Mouse (Mus musculus): ENCODE results near the gene Cox15. TPM values are rescaled to one million over a fixed set of nuclear protein-coding genes. Genes with fewer than 3 reads are reported as not detected.

Gene Cox15
- total RNA-seq, 2 experiments from 2014 or later = 31.9 to 34.3 TPM

GRCm38 (mm10) chr19:43711159-43711916, 41.5 kb downstream of the Cox15 start:
- intact Hi-C loops (cut with DNase I) = no loop called here
- peak in 1 of 2 experiments; percentile 25 for DNase-seq

GRCm38 (mm10) chr19:43709317-43709716, 43.5 kb downstream of the Cox15 start:
- intact Hi-C loops (cut with DNase I) = no loop called here
- DNase-seq = no peak

- intact Hi-C loops (cut with DNase I) = no loop called here
- no peak for DNase-seq
Observed at GRCm38 (mm10) chr19:43708206-43708605, 44.6 kb downstream of the Cox15 start.

GRCm38 (mm10) chr19:43704787-43705497, 47.9 kb downstream of the Cox15 start:
- intact Hi-C loops (cut with DNase I) = no loop called here
- DNase-seq = no peak

- intact Hi-C loops (cut with DNase I) = no loop called here
- DNase-seq = no peak
Observed at GRCm38 (mm10) chr19:43704211-43704610, 48.6 kb downstream of the Cox15 start.

- intact Hi-C loops (cut with DNase I) = no loop called here
- no peak for DNase-seq
Observed at GRCm38 (mm10) chr19:43699763-43700155, 53.0 kb downstream of the Cox15 start.

GRCm38 (mm10) chr19:43699021-43699762, 53.6 kb downstream of the Cox15 start:
- intact Hi-C loops (cut with DNase I) = no loop called here
- no peak for DNase-seq

- no peak for DNase-seq
- intact Hi-C loops (cut with DNase I) = no loop called here
Observed at GRCm38 (mm10) chr19:43697666-43698370, 55.0 kb downstream of the Cox15 start.

- DNase-seq = no peak
- intact Hi-C loops (cut with DNase I) = no loop called here
Observed at GRCm38 (mm10) chr19:43695514-43695964, 57.3 kb downstream of the Cox15 start.

- DNase-seq = no peak
- intact Hi-C loops (cut with DNase I) = no loop called here
Observed at GRCm38 (mm10) chr19:43692815-43693214, 60.0 kb downstream of the Cox15 start.

GRCm38 (mm10) chr19:43689419-43690246, 63.2 kb downstream of the Cox15 start, which contains the start of gene Entpd7:
Entpd7 (plus strand) TSS chr19:43689672.
- intact Hi-C loops (cut with DNase I) = loop anchor here (1.0 kb wide), 1 partner anchor 13 kb away; no protein-coding TSS in a partner anchor
- DNase-seq = peak; percentile 93 to 95

Other genes with a start within 250 kb of the Cox15 start
- gene Got1, start 228.4 kb downstream of the Cox15 start, total RNA-seq (2021) = 1,000 to 10,000 TPM in 1 of 2 experiments, 100 to 1,000 TPM in 1; 980 to 1,055 TPM
- not detected for gene Nkx2-3, start 140.7 kb downstream of the Cox15 start, total RNA-seq (2021)
- gene Slc25a28, start 78.1 kb downstream of the Cox15 start, total RNA-seq (2021) = 10 to 100 TPM; 27.9 to 29.3 TPM
- 1 to 10 TPM; 2.9 to 3.3 TPM for gene Entpd7, start 63.3 kb downstream of the Cox15 start, total RNA-seq (2021)
- gene Cutc, start within 50 bp of the Cox15 start, total RNA-seq (2021) = 10 to 100 TPM; 15.1 to 16.3 TPM
- not detected for gene Abcc2, start 29.2 kb upstream of the Cox15 start, total RNA-seq (2021)
- 1 to 10 TPM; 9.0 to 9.7 TPM for gene Dnmbp, start 187.2 kb upstream of the Cox15 start, total RNA-seq (2021)
- under 1 TPM in 1 of 2 experiments, not detected in 1; 0.19 TPM for gene Cpn1, start 233.6 kb upstream of the Cox15 start, total RNA-seq (2021)